Mouse (Mus musculus): Measurements from ENCODE around the gene Slc7a8.

The Slc7a8 gene

GRCm38 (mm10) chr14:54781610-54782365 lies at the start of gene Slc7a8:
TSS of gene Slc7a8 (minus strand) at chr14:54781946.
- peak; percentile 66 for DNase-seq

- no peak for DNase-seq
These were observed 42.0 kb upstream of the Slc7a8 start for GRCm38 (mm10) chr14:54823716-54824115.

DNA sequence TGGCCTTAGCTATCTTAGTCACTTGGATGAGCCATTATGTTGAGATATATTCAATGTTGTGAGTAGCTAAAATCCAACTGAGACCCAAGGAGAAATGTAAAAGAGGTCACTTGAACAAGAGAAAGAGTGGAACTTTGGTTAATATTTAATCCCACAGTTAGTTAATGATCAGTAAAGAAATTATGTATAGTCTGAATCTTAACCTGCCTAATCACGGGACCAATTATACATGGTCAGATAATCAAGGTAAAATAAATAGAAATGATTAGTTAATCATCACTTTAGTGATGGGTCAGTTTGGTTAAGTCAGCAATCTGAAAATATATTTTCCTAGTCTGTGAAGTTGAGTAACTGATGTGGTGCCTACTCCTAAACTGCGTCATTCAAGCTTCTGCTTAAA lies 40.6 kb upstream of the Slc7a8 start:
- no peak for DNase-seq

DNA sequence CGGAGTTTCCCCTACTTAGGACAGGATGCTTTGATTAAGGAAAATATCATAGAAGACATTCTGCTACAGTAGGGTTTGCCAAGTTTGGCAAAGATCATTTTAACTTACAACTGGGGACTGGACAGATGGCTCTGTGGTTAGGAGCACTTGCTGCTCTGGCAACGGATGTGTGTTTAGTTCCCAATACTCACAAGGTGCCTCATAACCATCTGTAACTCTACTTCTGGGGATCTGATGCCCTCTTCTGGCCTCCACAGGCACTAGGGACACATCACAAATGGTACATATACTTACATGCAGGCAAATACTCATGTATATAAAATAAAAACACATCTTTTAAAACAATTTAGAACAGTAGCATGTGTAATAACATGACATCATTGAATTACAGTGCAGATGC lies 36.0 kb upstream of the Slc7a8 start:
- peak; percentile 47 for DNase-seq

DNA sequence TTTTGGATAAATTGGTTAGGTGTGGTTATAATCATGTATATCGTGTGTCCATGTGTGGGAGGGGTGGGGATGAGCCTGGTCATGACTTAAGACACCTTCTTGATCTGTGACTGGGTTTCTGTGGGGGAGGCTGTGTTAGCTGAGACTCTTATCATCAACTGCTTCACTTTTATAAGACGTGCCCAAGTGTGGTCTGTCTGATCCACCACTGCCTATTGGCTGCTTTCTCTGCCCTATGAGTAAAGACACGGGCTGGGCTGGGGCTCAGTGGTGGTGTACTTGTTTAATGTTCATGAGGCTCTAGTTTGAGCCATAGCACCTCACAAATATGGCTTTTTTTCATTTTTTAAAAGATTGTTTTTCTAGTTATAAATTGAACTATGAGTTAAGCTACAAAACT lies 34.0 kb upstream of the Slc7a8 start:
- no peak for DNase-seq

DNA sequence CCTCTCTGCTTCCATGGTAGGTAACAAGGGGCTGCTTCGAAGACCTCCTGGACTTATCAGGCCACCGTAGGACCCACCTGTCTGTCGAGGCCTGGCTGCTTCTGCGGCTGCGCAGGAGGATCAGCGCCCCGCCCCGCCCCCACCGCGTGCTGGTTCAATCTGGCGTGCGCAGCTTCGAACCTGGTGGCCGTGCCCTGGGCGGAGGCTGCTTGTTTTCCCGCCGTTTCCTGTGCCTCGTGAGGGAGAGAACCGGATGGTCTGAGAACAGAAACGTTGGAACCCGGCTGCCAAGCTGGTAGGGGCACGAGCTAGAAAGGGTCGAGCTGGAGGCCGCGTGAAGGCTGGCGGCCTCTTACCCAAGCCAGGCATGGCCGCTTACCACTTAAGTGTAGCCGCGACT lies 32.2 kb upstream of the Slc7a8 start, which contains the start of gene Rnf212b:
Rnf212b (plus strand) TSS at position 151 of the 400 bp plus-strand sequence.
- DNase-seq, result no peak

- no peak for DNase-seq
These were observed 27.9 kb upstream of the Slc7a8 start for GRCm38 (mm10) chr14:54809668-54810033.

DNA sequence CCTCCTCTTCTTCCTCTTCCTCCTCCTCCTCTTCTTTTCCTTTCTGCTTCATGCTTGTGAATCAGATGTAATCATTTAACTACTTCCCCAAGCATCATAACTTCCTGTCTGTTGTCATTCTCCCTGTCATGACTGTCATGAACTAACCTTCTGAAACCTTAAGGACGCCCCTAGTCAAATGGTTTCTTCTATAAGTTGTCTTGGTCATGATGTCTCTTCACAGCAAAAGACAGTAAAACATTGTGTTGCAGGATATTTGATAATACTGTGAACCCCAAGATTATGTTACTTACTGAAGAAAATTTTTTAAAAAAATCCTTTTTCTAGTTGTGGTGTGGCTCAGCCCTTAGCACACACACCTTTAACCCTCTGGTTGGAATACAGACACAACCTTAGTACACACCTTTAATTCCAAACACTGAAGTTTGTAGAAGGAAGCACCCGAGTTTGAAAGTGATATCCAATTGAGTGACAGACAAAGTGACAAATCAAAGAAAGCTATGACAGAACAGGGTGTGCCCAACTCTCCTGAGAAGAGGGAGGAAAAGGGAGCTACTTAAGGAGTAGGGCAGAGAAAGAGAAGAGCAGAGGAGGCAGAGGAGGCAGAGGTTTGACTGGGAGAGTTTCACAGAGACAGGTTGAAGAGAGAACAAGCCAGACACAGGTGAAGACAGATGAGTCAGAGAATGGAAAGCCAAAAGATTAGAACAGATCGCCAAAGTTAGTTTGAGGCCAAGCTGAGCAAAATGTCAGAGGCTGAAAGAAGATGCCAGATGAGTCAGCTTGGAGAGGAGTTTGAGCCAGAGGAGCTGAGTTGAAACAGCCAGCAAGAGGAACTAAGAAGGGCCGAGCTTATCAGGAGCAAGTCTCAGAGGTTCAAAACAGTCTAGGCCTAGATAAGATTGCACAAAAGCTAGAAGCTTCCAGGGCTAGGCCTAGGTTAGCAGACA lies 27.2 kb upstream of the Slc7a8 start:
- no peak for DNase-seq

DNA sequence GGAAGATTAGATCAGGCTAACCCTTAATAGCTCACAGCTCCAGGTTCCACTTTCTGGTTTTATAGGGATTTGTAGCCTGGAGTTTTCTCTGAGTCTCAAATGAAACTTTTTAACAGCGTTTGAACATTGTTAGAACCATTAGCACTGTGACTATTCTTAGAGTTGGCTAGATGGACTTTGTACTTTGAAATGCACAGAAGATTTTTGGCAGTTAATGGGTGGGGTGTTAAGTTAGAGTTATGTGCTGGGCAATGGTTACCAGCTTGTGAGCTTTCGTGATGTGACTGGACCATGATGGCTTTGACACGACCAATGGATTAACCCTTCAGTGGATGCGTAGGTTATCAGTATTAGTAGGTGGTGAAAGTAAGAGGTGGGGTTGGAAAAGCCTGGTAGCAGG lies 24.4 kb upstream of the Slc7a8 start:
- no peak for DNase-seq

DNA sequence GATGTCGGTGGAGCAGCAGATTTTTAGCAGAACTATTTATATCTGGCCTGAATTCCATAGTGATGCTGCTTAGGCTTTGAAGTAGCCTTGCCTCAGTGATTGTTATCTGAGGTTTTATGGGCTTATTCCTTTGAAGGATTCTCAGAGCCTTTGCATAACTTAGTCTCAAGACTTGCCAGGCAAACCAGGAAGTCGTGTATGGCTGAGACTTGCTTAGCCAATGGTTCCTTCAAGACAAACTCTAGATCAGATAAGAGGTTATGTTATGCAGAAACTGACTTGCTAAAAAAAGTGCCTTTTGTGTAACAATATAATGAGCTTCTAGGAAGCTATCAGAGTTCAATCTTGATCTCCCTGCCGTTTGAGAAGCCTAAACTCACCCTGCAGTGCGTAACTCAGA lies 20.7 kb upstream of the Slc7a8 start:
- no peak for DNase-seq

GRCm38 (mm10) chr14:54799686-54800085 lies 17.9 kb upstream of the Slc7a8 start:
- DNase-seq, result no peak

GRCm38 (mm10) chr14:54796760-54797159 lies 15.0 kb upstream of the Slc7a8 start:
- DNase-seq, result no peak

DNA sequence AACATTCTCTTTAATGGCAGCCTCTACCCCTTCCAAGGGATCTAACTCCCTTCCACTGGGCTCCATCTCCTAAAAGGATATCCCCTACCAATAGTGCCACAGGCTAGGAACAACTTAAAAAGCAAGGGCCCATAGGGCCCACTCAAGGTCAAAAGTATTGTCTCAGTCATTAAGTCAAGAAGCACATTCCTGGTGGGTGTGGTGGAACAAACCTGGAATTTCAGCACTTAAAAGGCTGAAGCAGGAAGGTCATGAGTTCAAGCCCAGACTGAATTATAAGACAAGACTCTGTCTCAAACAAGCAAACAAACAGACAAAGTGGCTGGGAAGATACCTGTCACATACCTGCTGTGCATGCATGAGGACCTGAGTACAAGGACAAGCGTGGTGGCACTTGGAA lies 14.2 kb upstream of the Slc7a8 start:
- DNase-seq, result no peak

- DNase-seq, result no peak
These were observed 12.4 kb upstream of the Slc7a8 start for GRCm38 (mm10) chr14:54793894-54794830.

GRCm38 (mm10) chr14:54793351-54793750 lies 11.6 kb upstream of the Slc7a8 start:
- no peak for DNase-seq

GRCm38 (mm10) chr14:54792166-54792565 lies 10.4 kb upstream of the Slc7a8 start:
- DNase-seq, result no peak

- no peak for DNase-seq
These were observed 6.5 kb upstream of the Slc7a8 start for GRCm38 (mm10) chr14:54788231-54788630.

DNA sequence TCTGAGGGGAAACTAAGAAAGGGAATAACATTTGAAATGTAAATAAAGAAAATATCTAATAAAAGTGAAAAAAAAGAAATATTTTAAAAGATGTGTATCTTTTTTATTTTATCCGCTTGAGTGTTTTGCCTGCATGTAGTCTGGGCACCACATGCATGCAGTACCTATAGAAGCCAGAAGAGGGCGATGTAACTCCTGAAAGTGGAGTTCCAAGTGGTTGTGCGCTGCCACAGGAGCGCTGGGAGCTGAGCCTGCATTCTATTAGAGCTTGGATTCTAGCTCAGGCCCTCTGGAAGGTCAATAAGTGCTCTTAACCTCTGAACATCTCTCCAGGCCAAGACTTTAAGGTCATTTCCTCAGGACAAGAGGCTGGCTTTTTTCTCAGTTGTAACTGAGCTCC lies 5.5 kb upstream of the Slc7a8 start:
- DNase-seq, result no peak

- no peak for DNase-seq
These were observed 4.7 kb upstream of the Slc7a8 start for GRCm38 (mm10) chr14:54786489-54786888.

GRCm38 (mm10) chr14:54785898-54786297 lies 4.2 kb upstream of the Slc7a8 start:
- DNase-seq, result peak; percentile 87

DNA sequence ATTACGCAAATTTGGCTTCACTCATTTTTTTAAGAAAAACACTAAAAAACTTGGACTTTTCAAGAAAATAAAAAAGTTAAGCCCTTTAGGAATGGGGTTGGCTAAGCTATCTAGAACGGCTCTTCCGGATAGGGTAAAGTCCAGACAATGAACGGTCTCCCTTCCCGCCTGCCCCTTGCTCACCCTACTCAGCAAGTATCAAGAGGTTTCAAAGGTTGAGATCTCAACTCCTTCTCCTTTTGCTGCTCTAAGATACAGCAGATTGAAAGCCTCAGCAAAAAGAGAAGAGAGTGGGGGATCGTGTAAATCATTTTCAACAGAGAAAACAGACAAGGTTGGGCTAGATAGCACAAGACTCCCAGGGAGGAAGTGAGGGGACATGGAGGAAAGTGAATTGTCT lies 1.2 kb upstream of the Slc7a8 start:
- no peak for DNase-seq

DNA sequence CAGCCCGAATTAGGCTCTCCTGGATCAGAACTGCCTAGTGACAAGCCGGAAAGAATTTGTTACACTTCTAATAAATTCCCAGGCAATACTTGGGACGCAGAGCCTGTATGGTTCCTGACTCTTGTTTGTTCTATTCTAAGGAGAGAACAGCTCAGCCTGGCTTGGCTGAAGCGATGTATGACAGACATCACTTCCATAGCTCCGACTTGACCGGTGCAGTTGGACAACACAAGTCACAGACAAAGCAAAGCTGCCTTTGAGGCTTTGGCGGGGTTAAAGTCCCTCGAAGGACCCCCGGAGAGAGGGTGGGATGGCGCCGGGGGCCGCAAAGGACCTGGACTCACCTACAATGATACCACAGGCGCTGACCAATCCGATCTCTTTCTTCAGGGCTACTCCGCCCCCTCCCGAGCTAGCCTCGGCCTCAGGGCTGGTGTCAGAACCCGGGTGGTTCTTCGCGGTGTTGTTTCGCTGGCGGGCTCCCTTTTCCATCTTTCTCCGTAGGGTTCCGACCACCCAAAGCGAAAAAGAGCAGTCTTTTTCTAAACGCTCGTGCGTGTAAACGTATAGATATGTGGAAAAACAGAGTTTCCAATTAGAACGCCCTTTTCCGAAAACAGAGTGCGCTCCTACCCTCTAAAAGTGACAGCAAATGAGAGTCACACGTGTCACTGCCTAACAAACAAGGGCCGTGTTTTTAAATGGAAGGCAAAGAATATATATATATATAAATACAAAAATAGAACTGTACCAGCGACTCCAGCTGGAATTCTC lies 723 bp downstream of the Slc7a8 start:
- DNase-seq, result no peak
